Mouse (Mus musculus): ENCODE results near the gene Ppp1r35.

DNA sequence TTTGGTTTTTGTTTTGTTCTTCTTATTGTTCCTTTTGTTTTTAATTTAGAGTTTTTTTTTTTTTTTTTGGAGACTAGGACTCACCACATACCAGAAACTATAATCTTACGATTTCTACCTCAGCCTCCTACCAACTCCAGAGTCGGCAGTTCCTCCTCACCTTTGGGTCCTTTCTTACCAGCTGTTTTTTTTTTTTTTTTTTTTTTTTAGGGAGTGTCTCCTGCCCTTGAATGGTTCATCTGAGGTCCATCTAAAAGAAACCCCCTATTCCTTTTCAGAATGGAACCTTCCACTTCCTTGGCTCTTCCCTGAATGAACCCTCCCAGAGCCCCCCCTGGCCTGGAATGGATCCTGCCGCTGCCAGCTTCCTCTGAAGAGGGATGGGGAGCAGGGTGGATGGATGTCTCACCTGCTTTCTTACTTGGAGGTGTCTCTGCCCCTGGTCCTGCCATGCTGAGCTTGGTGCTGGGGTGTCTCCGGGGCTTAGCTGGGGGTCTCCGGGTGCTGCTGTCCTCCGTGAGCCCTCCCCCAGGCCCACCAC lies 41.2 kb upstream of the Ppp1r35 start:
- no peak for TF ChIP-seq CTCF (IDR thresholded peaks at IDR 0.05; ENCODE audit: borderline replicate concordance, extremely low read depth, insufficient read depth, insufficient read length)
- TF ChIP-seq POLR2A (IDR thresholded peaks at IDR 0.05; ENCODE audit: borderline replicate concordance, extremely low read depth, insufficient read depth, insufficient read length, poor library complexity, severe bottlenecking), result no peak
